Mouse (Mus musculus): Measurements from ENCODE around the gene Myadml2. TPM values are rescaled to one million over a fixed set of nuclear protein-coding genes. Genes with fewer than 3 reads are reported as not detected.
A peak's percentile ranks its signal among the peaks of the same experiment; 100 is the strongest.

Myadml2 gene
- total RNA-seq, 2 experiments from 2014 or later: 1.9 TPM; not detected in 1

GRCm38 (mm10) chr11:120630881-120631725, 16.9 kb downstream of the Myadml2 start:
- no peak for ATAC-seq (replicated peaks; ENCODE audit: poor library complexity, severe bottlenecking)

GRCm38 (mm10) chr11:120630401-120630871, 17.5 kb downstream of the Myadml2 start:
- peak; percentile 61 for ATAC-seq (replicated peaks; ENCODE audit: poor library complexity, severe bottlenecking)

- 0 out of 2 replicates have a peak, but pooled peaks have one; percentile 5 for ATAC-seq (replicated peaks; ENCODE audit: poor library complexity, severe bottlenecking)
Measured at GRCm38 (mm10) chr11:120629911-120630310, 18.0 kb downstream of the Myadml2 start.

GRCm38 (mm10) chr11:120629341-120629730, 18.6 kb downstream of the Myadml2 start:
- ATAC-seq (replicated peaks; ENCODE audit: poor library complexity, severe bottlenecking): peak; percentile 13

- no peak for ATAC-seq (replicated peaks; ENCODE audit: poor library complexity, severe bottlenecking)
Measured at GRCm38 (mm10) chr11:120628601-120629340, 19.2 kb downstream of the Myadml2 start.

- peak; percentile 26 for ATAC-seq (replicated peaks; ENCODE audit: poor library complexity, severe bottlenecking)
Measured at GRCm38 (mm10) chr11:120627468-120628300, 20.3 kb downstream of the Myadml2 start.

- ATAC-seq (replicated peaks; ENCODE audit: poor library complexity, severe bottlenecking): no peak
Measured at GRCm38 (mm10) chr11:120626785-120627467, 21.0 kb downstream of the Myadml2 start.

- ATAC-seq (replicated peaks; ENCODE audit: poor library complexity, severe bottlenecking): no peak
Measured at GRCm38 (mm10) chr11:120625152-120625775, 22.7 kb downstream of the Myadml2 start, which contains the start of gene Sirt7. Gene Sirt7 (minus strand): TSS chr11:120625240.

- peak; percentile 28 for ATAC-seq (replicated peaks; ENCODE audit: poor library complexity, severe bottlenecking)
Measured at GRCm38 (mm10) chr11:120624680-120625111, 23.3 kb downstream of the Myadml2 start.

- 0 out of 2 replicates have a peak, but pooled peaks have one; percentile 18 for ATAC-seq (replicated peaks; ENCODE audit: poor library complexity, severe bottlenecking)
Measured at GRCm38 (mm10) chr11:120623961-120624679, 23.8 kb downstream of the Myadml2 start.

GRCm38 (mm10) chr11:120622805-120623204, 25.2 kb downstream of the Myadml2 start:
- ATAC-seq (replicated peaks; ENCODE audit: poor library complexity, severe bottlenecking): no peak

GRCm38 (mm10) chr11:120620195-120620594, 27.8 kb downstream of the Myadml2 start:
- ATAC-seq (replicated peaks; ENCODE audit: poor library complexity, severe bottlenecking): no peak

GRCm38 (mm10) chr11:120618619-120619535, 29.1 kb downstream of the Myadml2 start:
- ATAC-seq (replicated peaks; ENCODE audit: poor library complexity, severe bottlenecking): no peak

GRCm38 (mm10) chr11:120617519-120618112, 30.3 kb downstream of the Myadml2 start, which contains the start of gene Pcyt2:
Gene Pcyt2 (minus strand): TSS chr11:120617936.
- ATAC-seq (replicated peaks; ENCODE audit: poor library complexity, severe bottlenecking): peak; percentile 94

- ATAC-seq (replicated peaks; ENCODE audit: poor library complexity, severe bottlenecking): no peak
Measured at GRCm38 (mm10) chr11:120616617-120617294, 31.2 kb downstream of the Myadml2 start.

GRCm38 (mm10) chr11:120615606-120616203, 32.3 kb downstream of the Myadml2 start:
- ATAC-seq (replicated peaks; ENCODE audit: poor library complexity, severe bottlenecking): no peak
